Mouse (Mus musculus): Measurements from ENCODE around the gene Cfap43. TPM values are rescaled to one million over a fixed set of nuclear protein-coding genes. Genes with fewer than 3 reads are reported as not detected.
"Not testable (repeated sequence)": the region's sequence is repeated elsewhere in the genome, so short reads cannot be mapped to it uniquely, and the experiment has no call there.

Cfap43 gene
- total RNA-seq, 1 experiment from 2014 or later: 0.23 TPM

DNA sequence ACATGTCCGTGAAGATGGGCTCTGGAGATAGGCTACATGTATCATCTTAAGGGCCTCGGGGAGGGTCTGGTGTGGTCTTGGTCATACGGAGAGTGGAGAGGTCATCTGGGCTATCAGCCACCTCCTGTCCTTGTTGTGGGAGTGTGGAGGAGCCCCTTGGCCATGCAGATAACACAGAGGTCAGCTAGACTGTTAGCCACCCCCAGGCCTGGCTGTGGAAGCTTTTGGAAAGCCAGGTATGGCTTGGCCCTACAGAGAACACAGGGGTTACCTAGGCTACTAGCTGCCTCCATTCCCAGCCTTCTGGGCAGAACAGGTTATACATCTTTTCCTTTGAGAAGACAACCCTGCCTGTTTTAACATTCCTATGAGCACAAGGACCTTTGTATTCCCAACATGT lies 56.5 kb downstream of the Cfap43 start:
- no peak for ATAC-seq (ENCODE audit: extremely low read depth, insufficient number of reproducible peaks, low FRiP score, poor library complexity, severe bottlenecking)

DNA sequence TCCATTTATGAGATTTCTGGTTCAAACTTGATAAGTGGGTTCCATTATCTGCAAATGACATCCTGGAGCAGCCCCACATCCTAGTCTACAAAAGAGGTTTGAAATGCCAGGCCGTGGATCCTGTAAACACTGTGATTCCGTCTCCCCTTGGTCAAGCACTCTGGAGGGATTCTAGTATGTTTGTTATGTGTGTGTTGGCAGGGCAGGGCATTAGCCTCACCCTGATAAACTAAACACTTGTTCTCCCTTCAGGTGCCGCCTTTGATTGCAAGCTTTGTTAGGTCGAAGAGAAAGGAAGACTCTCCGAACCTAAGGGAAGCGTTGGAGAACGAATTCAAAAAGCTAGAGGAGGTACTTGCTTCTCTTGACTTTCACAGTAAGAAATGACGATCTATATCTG lies 59.9 kb downstream of the Cfap43 start:
- no peak for ATAC-seq (ENCODE audit: extremely low read depth, insufficient number of reproducible peaks, low FRiP score, poor library complexity, severe bottlenecking)

DNA sequence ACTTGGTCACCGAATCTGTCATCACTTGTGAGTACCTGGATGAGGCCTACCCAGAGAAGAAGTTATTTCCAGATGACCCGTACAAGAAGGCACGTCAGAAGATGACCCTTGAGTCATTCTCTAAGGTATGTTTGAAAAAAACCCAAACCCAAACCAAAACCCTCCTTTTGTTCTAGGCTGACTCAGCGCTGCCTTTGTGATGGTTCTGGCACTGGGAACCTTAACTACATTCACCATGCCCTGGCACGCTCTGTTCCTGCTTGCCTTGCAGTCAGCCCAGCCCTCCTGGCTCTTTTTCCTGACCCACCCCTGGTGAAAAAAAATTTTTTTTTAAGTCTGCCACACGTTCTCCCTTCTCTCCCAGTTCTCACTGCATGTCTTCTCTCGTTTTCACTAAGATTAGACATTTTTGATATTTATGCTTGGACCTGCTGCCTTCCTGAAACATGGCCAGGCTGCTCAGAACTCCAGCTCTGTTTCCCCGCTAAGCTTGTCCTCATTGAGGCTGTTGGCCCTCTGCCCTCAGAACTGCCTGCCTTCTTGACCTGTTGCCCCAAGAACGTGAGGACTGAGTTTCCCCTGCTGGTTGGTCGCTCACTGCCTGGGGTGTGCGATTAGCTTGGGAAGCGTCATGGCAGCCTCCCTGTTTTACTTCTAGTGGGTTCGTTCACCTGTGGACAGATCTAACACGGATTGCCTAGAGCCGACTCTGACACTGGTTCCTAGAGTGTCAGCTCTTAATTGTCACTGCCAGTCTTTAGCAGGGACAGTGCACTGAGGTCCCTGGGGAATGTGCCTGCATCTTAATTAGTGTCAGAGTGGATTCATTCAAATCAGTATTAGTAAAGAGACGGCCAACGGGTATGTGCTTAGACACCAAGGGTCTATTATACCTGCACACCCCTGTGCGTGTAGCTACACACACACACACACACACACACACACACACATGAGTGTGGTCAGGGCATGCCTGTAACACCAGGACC lies 60.8 kb downstream of the Cfap43 start:
- no peak for ATAC-seq (ENCODE audit: extremely low read depth, insufficient number of reproducible peaks, low FRiP score, poor library complexity, severe bottlenecking)

DNA sequence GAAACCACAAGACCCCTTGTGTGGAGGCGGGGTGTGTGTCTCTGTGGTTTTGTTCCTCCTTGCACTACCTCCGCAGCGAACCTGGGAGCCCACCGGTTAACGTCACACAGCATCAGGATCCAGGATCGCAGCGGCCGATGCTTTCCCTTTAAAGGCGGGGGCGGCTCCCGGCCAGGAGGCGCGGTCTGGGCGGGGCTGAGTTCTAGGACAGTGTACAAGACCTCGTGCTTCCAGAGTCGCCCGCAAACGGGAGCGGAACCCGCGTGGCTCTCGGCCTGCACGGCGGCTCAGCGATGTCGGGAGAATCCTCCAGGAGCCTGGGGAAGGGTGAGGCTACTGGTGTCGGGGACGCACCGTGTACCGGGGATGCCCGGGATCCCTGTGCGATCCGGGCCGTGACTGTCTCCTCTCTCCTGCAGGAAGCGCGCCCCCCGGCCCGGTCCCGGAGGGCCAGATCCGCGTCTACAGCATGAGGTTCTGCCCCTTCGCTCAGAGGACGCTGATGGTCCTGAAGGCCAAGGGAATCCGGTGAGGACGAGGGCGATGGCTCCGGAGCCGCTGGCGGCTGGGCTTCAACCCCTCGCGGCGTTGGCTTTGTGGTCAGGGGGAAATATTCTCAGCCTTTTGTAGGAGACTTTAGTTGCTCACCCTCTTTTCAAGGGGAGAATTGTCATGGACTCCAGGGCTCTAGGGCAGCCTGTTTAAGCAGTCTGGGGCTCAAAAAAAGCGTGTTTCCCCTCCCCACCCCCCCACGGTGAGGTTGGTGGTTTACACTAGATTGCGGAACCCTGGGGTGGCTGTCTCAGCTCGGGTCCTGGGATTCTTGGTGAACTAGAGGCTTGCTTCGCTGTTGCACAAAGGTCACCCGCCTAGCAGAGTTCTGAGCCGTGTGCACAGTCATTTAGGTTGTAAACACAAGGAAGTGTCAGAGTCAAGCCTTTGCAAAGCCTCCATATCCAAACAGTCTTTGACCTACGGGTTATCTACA lies 64.0 kb downstream of the Cfap43 start, which contains the start of gene Gsto1:
Gene Gsto1 (plus strand): TSS at position 175 of the 988 bp plus-strand sequence.
- peak; percentile 60 for ATAC-seq (ENCODE audit: extremely low read depth, insufficient number of reproducible peaks, low FRiP score, poor library complexity, severe bottlenecking)

DNA sequence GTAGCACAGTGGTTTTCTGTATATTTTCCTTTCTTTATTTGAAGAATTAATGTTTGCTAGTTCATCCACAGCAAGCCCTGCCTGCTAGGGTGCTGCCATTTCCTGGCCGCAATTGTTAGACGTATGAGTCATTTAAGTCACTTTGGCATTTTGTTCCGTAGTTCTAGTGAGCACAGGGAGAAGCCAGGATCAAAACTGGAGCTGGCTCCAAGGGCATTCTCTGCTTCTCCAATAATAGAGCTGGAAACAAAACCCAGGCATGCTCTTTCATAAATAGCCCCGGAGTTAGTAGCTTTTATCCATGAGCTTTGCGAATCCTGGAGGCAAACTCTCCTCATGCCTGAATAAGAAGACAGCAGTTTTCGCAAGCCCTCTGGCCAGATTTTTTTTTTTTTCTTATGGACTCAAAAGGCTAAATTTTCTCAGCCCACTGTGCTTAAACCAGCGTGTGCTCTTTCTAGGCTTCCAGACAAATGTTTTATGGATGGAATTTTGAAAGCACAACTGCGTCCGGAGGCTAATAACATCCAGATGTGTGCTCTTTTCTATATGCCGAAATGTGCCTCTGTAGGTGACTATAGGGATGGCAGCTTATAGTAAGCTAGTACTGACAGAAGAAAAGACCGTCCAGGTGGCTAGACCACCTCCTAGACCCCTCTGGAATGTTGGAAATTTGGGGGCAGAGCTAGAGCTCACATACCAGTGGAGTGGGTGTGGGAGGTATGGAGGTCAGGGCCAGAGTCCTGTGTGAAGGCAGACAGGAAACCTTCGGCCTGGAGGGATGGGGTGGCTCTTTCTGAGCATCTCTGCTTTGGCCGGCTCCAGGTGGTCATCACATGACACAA lies 64.9 kb downstream of the Cfap43 start:
- no peak for ATAC-seq (ENCODE audit: extremely low read depth, insufficient number of reproducible peaks, low FRiP score, poor library complexity, severe bottlenecking)

DNA sequence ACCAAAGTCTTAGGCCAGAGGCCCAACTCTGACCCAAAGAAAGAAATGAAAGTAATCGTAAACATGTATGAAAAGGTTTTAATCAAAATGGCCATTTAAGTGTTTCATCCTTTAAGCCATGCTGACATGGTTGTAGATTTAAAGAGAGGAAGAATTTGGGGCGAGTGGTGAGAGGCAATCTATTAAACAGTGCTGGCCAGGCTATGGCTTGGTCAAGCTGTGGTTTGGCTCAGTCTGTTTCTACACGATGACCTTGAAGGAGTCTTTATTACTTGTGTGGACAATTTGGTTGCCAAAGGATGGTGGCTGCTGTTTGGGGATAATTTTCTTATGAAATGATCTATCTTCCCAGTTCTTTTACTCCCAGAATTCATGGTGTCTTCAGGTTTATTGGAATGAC lies 66.0 kb downstream of the Cfap43 start:
- no peak for ATAC-seq (ENCODE audit: extremely low read depth, insufficient number of reproducible peaks, low FRiP score, poor library complexity, severe bottlenecking)

DNA sequence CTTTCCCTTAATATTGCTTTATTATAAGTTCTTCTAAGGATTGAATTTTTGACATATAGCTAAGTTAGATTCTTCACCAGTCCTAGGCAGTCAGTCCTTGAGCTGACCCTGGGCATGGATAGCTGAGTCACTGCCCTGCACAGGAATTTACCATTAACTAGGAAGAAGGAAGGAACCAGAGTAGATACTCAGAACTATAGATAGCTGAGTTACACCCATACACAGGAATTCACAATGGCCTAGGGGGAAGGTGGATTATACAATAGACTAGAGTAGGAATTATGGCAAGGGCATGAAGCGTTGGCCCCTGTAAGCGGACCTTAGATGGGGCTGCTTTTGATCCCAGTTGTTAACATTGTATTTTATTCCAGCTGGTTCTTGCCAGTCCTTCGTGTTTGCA lies 67.0 kb downstream of the Cfap43 start:
- ATAC-seq (ENCODE audit: extremely low read depth, insufficient number of reproducible peaks, low FRiP score, poor library complexity, severe bottlenecking): not testable (repeated sequence)

DNA sequence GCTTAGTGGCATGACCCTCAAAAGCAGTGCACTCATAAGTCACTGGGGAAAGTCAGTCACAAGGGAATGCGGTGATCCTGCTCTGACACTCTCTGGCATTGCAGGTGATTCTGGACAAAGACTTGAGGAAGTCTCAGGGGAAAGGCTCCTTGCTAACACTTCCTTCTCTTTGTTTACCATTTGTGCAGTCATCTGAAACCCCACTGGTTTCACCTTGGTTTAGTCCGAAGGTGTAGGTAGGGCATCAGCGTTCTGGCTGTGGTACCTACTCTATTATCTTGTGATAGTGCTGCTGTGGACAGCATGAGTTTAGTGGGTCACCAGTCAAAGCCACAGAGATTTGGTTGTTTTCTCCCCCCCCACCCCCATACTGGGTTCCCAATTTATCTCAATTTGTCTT lies 69.4 kb downstream of the Cfap43 start:
- ATAC-seq (ENCODE audit: extremely low read depth, insufficient number of reproducible peaks, low FRiP score, poor library complexity, severe bottlenecking): no peak

DNA sequence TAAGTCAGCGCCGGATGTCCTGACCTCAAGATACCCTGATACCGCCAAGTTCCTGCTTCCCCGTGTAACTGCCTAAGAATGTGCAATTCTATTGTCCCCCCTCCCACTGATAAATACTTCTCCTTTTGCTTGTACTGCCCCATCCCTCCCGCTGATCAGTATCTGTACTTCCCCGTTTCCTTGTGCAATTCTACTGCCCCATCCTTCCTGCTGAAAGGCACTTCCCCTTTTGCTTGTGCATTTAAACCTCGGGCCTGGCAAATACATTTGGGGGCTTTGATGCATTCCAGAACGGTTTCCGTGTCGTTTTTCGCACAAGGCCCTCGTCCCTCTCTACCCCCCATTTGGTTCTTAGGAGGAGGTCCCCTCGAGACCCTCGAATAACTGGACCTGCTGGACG lies 77.9 kb downstream of the Cfap43 start:
- ATAC-seq (ENCODE audit: extremely low read depth, insufficient number of reproducible peaks, low FRiP score, poor library complexity, severe bottlenecking): not testable (repeated sequence)

DNA sequence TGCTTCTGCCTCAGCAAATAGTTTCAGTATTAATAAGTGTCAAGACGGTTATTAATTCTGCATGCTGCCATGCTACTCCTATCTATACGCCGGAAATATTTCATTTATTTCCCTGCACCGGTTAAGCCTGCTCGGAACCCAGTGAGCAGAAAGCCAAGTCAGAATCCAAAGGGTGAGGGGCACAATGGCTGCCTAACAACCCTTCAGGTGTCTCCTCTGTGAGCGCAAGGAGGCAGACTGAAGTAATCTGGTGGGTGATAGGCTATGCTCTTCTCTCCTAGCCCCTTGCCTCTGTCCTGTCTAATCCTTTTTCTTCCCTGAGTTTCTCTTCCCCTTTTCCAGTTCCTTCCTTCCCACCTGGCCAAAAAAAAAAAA lies 81.6 kb downstream of the Cfap43 start:
- ATAC-seq (ENCODE audit: extremely low read depth, insufficient number of reproducible peaks, low FRiP score, poor library complexity, severe bottlenecking): no peak

DNA sequence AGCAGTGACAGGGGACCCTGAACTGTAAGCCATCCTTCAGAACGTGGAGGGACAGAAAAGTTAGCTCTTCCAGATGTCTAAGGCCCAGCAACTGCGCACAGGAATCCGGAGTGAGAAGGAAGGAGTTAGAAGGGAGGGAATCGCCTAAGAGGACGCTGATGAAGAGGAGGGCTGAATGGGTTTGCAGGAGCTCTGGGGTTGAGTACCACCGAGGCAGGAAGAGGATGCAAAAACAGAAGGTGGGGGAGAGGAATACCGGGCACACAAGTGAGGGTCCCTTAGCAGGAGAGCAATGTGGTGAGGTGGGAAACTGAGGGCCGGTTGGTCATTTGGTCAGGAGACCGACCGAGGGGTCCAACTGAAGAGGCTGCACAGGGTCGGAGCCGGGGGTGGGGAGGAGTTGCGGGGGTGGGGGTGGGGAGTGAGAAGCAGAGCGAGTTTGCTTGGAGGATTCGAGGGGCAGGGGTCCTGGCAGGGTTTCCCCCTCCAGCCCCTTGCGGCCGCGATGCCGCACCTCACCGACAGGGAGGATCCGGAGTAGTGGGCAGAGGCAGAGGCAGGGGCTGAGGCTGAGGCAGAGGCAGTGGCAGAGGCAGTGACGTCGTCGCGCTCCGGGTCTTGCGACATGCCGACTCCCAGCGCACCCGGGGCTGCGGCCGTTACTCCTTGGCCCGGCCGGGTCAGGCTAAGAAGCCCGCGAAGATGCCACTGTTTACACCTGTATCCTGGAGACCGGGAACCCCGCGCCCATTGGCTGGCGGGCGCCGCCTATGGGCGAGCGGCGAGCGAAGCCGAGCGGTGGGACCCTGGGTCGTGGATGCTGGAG lies 82.2 kb downstream of the Cfap43 start:
- 0 out of 2 replicates have a peak, but pooled peaks have one; percentile 9 for ATAC-seq (ENCODE audit: extremely low read depth, insufficient number of reproducible peaks, low FRiP score, poor library complexity, severe bottlenecking)

DNA sequence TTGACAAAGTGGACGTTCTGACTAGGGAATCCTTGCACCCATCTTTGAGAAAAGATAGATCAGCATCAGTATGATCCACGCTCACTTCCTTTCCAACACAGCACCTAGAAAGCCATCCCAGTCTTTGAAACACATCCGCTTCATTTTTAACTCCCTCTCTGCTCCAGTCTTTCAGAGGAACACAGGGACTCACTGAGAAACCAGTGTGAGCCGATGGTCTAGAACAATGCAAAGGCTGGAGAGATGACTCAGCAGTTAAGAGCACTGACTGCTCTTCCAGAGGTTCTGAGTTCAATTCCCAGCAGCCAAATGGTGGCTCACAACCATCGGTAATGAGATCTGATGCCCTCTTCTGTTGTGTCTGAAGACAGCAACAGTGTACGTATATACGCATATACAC lies 83.3 kb downstream of the Cfap43 start:
- no peak for ATAC-seq (ENCODE audit: extremely low read depth, insufficient number of reproducible peaks, low FRiP score, poor library complexity, severe bottlenecking)

DNA sequence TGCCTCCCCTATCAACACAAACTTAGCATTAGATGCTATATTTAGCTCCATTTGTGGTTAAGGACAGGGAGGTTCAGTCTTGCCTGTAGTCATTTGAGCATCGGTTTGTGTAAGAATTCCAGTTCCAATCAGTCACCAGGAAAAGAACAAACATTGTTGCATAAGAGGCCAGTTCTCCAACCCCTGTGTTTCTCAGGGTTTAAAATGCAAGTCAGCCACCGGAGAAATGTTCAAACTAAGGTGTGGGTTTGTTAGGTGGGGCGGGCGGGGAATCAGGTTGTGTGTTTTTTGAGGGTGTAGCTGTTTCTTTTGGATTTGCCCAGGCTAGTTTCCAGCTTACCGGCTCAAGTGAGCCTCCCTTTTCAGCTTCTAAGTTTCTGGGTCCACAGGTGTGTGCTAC lies 84.5 kb downstream of the Cfap43 start:
- ATAC-seq (ENCODE audit: extremely low read depth, insufficient number of reproducible peaks, low FRiP score, poor library complexity, severe bottlenecking): no peak

DNA sequence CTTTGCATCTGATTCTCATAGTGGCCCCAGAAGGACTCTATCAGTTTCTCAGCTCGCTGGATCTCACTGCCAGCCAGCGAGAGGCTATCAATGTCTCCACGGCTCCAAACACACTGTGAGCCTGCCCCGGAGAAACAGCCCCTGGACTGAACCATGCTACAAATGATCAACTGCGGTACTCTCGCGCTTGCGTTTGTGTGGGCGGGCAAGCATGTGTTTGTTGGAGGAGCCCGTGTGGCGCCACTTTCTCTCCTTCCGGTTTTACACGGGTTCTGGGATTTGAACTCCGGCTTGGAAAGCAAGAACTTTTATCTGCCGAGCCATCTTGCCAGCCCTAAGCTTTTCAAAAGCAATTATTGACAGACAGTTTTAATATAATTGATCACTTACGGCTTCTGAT lies 86.8 kb downstream of the Cfap43 start:
- ATAC-seq (ENCODE audit: extremely low read depth, insufficient number of reproducible peaks, low FRiP score, poor library complexity, severe bottlenecking): no peak

DNA sequence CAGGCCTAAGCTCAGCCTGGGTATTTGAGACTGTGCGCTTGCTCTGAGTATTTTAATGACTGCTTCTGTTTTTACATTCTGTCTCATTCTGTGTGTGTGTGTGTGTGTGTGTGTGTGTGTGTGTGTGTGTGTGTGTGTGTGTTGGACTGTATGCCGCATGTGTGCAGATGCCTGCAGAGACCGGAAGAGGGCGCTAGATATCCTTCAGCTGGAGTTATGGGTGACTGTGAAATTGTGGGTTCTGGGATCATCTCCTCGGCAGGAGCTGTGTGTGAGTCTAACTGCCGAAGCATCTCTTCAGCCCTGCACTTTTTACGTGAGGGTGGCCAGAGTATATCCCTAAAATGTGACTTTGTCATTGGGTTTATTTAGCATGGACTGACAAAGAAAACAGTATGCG lies 88.0 kb downstream of the Cfap43 start:
- ATAC-seq (ENCODE audit: extremely low read depth, insufficient number of reproducible peaks, low FRiP score, poor library complexity, severe bottlenecking): no peak

DNA sequence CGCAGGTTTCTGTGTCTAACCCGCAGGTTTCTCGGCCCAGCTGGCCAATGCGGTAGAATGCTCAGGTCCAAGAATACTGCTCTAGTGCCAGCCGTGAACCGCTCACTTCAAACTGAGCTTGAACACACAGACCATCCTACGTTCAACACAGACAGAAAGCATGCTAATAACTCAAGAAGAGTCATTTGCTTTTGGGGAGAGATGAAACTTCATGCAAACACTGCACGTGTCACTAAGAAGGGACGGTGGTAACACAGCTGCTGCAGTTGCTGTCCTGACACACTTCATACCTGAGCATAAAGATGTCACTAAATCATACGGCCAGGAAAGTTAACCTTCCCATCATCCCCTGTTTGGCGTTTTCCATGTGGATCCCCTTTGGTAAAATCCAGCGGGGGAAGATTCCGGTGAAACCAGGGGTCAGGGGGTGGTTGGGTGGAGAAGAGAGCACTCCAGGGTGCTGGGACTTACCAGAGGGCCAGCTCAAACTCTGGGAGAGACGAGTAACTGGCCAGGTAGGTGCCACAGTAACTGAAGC lies 89.1 kb downstream of the Cfap43 start:
- ATAC-seq (ENCODE audit: extremely low read depth, insufficient number of reproducible peaks, low FRiP score, poor library complexity, severe bottlenecking): no peak

DNA sequence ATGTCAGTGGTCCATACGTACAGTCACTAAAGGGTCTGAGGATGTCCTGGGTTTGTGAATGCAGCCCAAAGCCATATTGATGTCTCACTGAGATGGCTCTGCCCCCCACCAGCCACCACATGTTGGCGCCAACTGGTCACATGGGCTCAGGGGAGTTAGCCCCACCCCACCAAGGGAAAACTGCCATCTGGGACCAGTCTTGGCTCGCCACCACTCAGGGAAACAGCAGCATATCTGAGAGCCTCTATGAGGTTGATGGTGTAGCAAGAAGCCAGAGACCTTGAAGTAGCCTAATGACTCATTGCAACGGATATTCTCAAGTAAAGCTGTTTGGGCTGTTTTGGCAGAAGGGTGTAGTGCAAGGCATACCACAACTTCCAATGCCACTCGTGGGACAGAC lies 95.1 kb downstream of the Cfap43 start:
- no peak for ATAC-seq (ENCODE audit: extremely low read depth, insufficient number of reproducible peaks, low FRiP score, poor library complexity, severe bottlenecking)
